Mouse (Mus musculus): ENCODE measurements around the gene RPS10-NUDT3.

RPS10-NUDT3 gene

GRCm38 (mm10) chr17:27554062-27554960 lies 80.7 kb downstream of the RPS10-NUDT3 start:
- no peak for DNase-seq (ENCODE audit: low spot score)

GRCm38 (mm10) chr17:27552215-27553201 lies 82.5 kb downstream of the RPS10-NUDT3 start:
- DNase-seq (ENCODE audit: low spot score), result no peak

- no peak for DNase-seq (ENCODE audit: low spot score)
Measured at GRCm38 (mm10) chr17:27551393-27551940, 83.6 kb downstream of the RPS10-NUDT3 start.

GRCm38 (mm10) chr17:27549234-27549633 lies 85.8 kb downstream of the RPS10-NUDT3 start:
- DNase-seq (ENCODE audit: low spot score), result no peak

GRCm38 (mm10) chr17:27547253-27547868 lies 87.7 kb downstream of the RPS10-NUDT3 start:
- no peak for DNase-seq (ENCODE audit: low spot score)

- DNase-seq (ENCODE audit: low spot score), result no peak
Measured at GRCm38 (mm10) chr17:27546574-27547085, 88.4 kb downstream of the RPS10-NUDT3 start.

- no peak for DNase-seq (ENCODE audit: low spot score)
Measured at GRCm38 (mm10) chr17:27545991-27546390, 89.0 kb downstream of the RPS10-NUDT3 start.

GRCm38 (mm10) chr17:27544551-27544950 lies 90.5 kb downstream of the RPS10-NUDT3 start:
- no peak for DNase-seq (ENCODE audit: low spot score)

GRCm38 (mm10) chr17:27541984-27542383 lies 93.0 kb downstream of the RPS10-NUDT3 start:
- DNase-seq (ENCODE audit: low spot score), result no peak

GRCm38 (mm10) chr17:27541261-27541660 lies 93.8 kb downstream of the RPS10-NUDT3 start:
- DNase-seq (ENCODE audit: low spot score), result no peak

- DNase-seq (ENCODE audit: low spot score), result peak; percentile 72
Measured at GRCm38 (mm10) chr17:27534718-27535117, 100.3 kb downstream of the RPS10-NUDT3 start.

GRCm38 (mm10) chr17:27533354-27533753 lies 101.7 kb downstream of the RPS10-NUDT3 start:
- DNase-seq (ENCODE audit: low spot score), result no peak

- DNase-seq (ENCODE audit: low spot score), result no peak
Measured at GRCm38 (mm10) chr17:27532095-27532494, 102.9 kb downstream of the RPS10-NUDT3 start.
